Mouse (Mus musculus): ENCODE results near the gene Kmt2e.

DNA sequence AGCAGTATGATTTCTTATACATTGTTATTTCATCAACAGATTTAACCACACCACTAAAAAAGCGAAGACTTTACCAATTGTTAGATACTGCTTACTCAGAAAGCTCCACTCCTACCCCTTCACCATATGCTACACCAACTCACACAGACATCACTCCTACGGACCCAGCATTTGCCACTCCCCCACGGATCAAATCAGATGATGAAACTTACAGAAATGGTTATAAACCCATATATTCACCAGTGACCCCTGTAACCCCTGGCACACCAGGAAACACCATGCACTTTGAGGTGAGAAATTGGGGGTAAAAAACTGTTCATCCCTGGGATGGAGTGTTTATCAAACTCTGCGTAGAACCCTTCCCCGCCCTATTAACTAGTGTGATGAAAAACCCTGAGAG, 62.7 kb downstream of the Kmt2e start:
- TF ChIP-seq ZNF384 (IDR thresholded peaks at IDR 0.05; ENCODE audit: low read depth, low read length) (no peak), E2F4 (IDR thresholded peaks at IDR 0.05; ENCODE audit: insufficient replicate concordance, low read depth, low read length) (no peak), JUND (conservative IDR thresholded peaks at IDR 0.05; ENCODE audit: low read depth, low read length) (no peak), ZC3H11A (IDR thresholded peaks at IDR 0.05; ENCODE audit: low read depth, low read length) (no peak), CTCF (conservative IDR thresholded peaks at IDR 0.05 in 1 of 2, IDR thresholded peaks at IDR 0.05 in 1 of 2; ENCODE audit: low read depth in 2 of 2, low read length in 2 of 2) (no peak), NRF1 (IDR thresholded peaks at IDR 0.05; ENCODE audit: low read depth, low read length) (no peak), UBTF (IDR thresholded peaks at IDR 0.05; ENCODE audit: low read depth, low read length) (no peak), HCFC1 (IDR thresholded peaks at IDR 0.05; ENCODE audit: low read depth, low read length) (no peak), NELFE (IDR thresholded peaks at IDR 0.05; ENCODE audit: low read depth, low read length) (no peak), POLR2A (IDR thresholded peaks at IDR 0.05; ENCODE audit: low read depth, low read length) (no peak), CHD2 (IDR thresholded peaks at IDR 0.05; ENCODE audit: low read length) (no peak), MEF2A (IDR thresholded peaks at IDR 0.05; ENCODE audit: borderline replicate concordance, low read depth, low read length) (no peak), TBP (conservative IDR thresholded peaks at IDR 0.05; ENCODE audit: low read depth, low read length) (no peak), USF1 (IDR thresholded peaks at IDR 0.05; ENCODE audit: low read depth, low read length) (no peak)

Measured in CH12.LX (cell line).